Mouse (Mus musculus): ENCODE data around the gene Wwc1.

Gene Wwc1

DNA sequence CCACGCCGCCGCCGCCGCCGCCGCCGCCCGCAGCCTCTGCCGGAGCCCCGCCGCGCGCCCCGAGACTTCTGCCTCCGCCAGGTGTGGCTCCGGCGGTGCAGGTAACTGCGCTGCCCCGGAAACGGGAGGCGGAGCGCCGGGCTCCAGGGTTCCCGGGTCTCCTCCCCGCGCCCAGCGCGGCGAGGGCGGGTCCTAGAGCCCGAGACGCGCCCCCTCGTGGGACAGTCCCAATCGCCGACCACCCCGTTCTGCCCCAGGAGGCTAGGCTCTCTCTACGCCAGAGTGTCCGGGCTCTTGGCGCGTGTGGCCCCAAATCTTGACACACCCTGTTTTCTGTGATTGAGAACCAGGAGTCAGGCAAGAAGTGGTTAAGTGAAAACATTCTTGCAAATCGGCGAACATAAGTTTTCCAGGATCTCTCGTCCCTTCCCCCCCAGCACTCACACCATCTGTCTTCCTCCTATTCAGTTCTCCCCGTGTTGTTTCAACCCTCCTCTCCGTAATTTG, at the start of gene Wwc1:
Gene Wwc1 (minus strand): TSS at position 117 of the 507 bp plus-strand sequence.
- in situ Hi-C loops (cut with MboI, MseI), result loop anchor here (10.0 kb wide), 1 partner anchor 1476 kb away; no protein-coding TSS in a partner anchor

DNA sequence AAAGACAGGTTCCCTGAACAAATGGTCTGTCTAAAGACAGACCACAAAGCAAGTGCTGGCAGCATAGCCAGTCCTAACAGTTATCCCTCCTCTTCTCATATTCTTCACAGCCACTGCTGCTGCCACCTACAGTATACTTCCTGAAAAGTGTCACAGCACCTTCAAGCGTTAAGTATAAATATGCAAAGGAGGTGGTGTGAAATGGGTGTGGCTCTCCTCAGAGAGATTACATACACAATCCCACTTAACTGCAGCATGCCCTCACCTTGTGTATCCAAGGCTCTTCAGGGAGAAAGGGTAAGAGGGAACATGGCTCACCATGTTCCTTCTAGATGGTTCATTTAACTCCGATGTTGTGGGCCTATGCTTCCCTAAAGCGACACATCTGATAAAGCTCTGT, 39.7 kb upstream of the Wwc1 start:
- in situ Hi-C loops (cut with MboI, MseI), result no loop called here

DNA sequence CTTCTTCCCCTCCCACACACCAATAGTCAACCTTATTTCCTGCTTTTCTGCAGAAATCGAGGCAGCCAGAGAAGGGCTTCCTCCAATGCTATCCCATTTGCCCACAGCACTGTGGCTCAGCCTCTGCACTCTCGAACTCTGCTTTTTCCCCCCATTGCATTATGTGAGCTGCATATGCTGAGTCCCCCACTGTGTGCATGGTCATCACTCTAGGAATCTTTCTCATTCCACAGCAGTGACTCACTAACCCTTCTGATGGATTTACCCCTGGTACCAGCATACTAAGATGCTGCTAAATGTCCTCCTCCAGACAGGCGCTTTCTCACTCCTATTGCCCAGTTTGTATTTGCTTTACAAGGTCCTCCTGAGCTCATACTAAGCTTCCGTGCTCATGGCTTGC, 32.9 kb upstream of the Wwc1 start:
- in situ Hi-C loops (cut with MboI, MseI), result no loop called here

DNA sequence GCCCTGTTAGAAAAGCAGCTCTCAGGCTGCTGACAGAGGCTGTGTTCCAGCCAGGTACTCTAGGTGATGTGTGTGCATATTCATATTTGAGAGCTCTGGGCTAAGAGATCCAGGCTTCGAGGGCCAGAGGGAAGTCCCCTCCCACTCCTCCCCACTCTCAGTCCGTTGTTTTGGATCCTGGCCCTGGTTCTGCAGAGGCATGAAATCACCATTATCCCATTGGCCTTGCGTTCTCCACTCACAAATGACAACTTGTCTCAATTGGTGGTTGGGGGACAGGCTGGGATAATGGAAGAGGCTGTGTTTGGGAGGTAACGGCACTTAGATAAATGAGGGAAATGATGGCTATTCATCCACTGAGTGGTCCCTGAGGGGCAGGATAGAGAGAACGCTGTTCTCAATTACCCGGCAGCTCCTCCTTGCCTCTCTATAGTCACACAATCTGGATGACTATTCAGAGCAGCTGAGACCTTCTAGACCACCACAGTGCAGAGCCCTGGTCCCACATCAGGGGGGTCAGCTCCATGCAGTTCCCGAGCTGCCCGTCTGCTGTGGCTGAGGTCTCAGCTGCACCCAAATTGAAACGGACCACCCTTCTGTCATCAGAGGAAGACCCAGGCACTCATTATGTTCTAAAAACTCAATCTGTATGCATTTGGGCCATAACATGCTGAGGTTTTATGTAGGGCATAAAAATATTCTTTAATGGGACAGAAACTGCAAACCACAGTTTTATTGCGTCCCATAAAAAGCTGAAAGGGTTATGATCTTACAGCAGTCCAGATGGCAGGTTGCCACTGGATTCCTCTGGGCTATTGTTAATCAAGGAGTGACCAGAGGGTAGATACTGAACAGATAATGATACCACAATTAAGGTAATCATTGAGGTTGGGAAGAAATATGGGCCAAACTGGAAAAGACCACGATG, 29.2 kb upstream of the Wwc1 start:
- in situ Hi-C loops (cut with MboI, MseI), result no loop called here

DNA sequence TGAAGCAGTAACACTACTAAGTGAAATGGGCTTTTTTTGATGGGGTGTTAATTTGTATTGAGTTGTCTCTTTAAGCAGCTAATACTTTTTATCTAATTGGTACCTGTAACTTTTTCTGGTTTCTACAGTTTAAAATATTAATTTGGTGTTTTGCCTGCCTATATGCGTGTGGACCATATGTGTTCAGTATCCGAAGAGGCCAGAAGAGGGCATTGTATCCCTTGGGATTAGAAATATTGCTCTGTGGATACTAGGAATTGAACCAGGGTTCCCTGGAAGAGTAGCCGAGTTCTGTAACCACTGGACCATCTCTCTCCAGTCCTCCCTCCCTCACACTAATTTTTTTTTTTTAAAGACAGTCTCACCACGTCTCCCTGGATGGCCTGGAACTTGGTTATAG, 22.6 kb upstream of the Wwc1 start:
- in situ Hi-C loops (cut with MboI, MseI), result no loop called here

DNA sequence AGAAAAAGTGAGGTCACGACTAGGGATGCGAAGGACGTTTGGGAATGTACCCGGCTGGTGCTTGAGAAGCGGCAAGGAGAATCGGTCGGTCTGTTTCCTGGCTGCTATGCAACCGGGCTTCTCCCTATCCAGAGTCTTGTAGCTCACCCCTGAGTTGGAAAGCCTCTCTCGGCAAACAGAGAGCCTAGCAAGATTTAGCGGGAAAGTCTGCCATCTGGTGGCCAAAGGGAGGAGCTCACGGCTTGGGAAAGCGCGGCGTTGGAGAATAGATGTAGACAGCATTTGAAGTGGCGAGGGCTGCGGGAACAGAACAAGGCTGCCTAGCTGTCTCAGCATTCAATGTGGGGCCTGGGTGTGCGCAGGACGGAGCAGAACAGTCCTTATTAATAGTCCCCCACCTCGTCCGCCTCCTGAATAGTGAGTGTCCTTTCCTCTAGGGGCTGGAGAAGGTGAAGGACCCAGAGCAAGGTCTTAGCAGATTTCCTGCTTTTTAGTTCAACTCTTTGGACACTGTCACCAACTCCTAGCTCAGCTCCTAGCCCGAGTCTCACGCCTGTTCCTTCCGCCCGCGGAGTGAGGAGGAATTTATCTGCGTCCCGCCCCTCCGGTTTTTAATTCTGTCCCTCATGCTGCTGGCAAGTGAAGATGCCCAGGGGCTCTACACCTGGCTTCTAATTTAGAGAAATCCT, 21.1 kb upstream of the Wwc1 start:
- in situ Hi-C loops (cut with MboI, MseI), result no loop called here

DNA sequence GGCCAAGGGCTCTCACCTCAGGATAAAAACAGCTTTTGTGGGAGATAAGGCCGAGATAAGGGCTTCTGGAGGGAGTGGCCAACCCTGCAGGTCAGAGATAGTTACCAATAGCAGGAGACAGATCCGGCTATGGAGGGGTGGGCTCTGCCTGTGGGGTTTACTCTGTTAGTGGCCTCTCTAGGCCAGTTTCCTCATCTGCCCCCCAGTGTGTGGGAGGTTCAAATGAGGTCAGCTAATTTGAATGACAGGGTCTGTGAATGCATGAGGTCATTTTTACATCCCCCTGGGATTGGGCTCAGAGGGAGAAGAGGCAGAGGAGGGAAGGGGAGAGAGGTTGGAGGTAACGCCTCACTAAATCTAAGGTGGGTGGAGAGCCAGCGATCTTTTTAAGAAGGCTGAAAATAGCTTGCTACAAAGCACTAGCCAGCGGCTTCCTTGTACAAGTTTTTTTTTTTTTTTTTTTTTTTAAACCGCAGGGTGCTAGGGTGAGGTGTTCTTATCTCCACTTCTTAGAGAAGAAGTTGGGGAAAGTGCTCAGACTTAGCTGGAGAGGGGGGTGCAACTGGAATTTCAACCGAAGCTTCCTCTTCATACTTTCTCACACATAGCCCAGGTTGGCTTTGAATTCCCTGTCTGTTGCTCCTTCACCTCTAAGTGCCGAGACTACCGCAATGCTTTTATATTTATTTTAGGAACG, 20.4 kb upstream of the Wwc1 start:
- in situ Hi-C loops (cut with MboI, MseI), result no loop called here

DNA sequence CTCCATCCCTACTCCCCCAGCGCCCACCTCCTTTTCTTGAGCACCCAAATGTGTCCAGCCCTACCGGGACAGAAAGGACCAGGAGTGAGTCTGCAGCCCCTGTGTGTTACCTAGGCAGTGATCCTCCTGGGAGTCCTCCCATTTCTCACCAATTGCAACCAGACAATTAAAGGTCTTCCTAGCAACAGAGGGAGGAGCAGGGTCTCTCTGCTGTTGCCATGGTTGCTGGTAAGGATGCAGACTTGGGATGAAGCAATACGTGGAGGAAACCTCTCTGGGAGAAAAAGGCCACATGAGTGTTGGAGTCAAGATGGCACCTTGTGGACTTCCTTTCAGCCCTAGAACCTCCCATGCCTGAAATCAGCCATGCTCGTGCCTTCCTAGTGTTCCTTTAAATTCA, 19.7 kb upstream of the Wwc1 start:
- in situ Hi-C loops (cut with MboI, MseI), result no loop called here

DNA sequence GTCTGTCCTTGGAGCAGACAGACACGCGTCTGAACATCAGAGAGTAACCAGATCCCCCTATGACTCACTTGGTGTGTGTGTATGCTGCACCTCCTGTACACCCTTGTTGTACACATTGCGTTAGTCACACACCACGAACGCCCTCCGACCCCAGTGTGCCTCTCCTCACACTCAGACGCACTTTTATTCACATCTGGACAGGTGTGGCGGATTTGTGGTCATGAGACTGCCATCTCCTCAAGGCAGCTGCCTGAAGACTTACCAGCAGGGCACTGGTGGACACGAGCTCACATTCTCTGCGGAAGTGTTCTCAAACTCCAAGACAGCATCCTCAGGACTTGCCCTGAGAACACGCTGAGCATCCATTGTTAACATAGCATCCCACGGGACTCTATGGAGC, 17.7 kb upstream of the Wwc1 start:
- in situ Hi-C loops (cut with MboI, MseI), result loop anchor here (10.0 kb wide), 2 partner anchors 143 to 563 kb away; no protein-coding TSS in a partner anchor

DNA sequence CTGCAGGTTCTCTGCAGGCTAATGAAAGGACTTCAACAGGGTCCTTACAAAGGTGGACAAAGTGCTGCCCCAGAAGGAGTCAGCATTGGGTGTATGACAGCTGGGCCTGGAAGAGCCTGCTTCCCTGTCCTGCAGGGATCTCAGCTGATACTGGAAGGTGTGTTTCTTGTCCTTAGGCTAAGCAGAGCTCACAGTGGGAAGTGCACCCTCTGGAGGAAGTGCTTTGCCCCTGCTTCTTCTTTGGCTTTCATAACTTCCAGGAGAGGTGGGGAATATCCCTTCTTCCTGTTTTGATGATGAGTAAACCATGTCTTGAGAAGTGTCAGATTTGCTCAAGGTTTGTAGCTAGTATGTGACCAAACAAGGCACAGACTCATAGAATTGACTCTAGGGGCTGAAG, 15.0 kb upstream of the Wwc1 start:
- in situ Hi-C loops (cut with MboI, MseI), result loop anchor here (10.0 kb wide), 2 partner anchors 141 to 561 kb away; no protein-coding TSS in a partner anchor

DNA sequence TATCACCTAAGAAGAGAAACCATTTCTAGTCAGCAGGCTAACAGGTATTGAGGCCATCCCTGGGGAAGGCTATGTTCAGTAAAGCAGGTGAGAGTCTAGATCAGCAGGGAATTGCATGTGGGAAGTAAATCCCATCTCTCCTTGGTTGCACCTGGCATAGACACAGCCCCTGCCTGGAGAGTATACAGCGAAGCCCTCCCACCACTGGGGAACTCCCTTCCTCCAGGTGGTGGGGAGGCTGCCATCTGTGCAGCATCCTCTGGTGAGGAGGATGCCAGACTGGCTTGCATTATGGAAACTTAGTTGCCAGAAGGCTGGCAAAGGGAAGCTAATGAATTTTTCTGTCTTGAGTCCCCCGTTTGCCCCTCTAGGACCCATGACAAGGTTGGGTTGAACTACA, 11.5 kb upstream of the Wwc1 start:
- in situ Hi-C loops (cut with MboI, MseI), result loop anchor here (10.0 kb wide), 2 partner anchors 137 to 557 kb away; no protein-coding TSS in a partner anchor

DNA sequence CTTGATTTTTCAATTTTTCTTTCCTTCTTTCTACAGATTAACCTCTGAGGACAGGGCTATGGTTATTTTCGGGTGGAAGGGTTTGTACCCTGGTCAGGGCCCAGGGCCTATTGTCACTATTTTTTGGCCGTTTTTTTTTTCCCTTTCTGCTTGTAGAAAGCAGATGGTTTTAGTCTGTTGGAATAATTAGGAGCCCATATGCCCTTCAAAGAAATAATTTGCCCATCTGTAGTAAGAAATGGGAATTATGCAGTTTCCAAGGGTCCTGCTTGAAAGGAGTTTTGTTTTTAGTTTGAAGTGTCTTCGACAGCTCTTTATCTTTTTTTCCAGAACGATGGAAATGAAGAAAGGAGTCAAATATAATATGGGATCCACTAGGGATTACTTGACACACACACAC, 9.6 kb upstream of the Wwc1 start:
- in situ Hi-C loops (cut with MboI, MseI), result loop anchor here (10.0 kb wide), 3 partner anchors 135 to 1485 kb away; no protein-coding TSS in a partner anchor

DNA sequence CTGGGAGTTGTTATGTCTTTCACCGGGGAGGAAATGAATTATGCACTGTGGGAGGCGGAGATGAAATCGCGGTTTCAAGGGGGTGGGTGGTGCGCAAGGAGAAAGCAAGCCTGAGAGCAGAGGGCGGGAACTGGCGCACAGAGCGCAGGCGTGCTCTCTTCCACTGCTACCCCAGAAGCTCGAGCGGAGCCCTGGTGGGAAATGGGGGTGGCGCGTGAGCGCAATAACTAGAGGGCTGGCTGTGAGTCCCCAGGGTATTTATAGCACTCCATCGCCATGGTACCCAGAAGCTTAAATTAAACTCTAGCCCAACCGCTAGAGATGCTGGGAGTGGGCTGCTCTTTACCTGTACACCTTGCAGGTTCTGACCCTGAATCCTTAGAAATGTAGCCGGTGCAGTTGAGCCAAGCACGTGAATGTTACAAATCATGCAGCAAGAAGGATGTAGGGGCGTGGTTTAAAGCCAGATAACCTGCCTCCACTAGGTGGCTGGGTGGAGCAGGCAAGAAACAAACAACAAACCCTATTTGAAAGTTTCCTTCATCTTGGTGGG, 5.6 kb upstream of the Wwc1 start:
- in situ Hi-C loops (cut with MboI, MseI), result loop anchor here (10.0 kb wide), 1 partner anchor 1481 kb away; no protein-coding TSS in a partner anchor

DNA sequence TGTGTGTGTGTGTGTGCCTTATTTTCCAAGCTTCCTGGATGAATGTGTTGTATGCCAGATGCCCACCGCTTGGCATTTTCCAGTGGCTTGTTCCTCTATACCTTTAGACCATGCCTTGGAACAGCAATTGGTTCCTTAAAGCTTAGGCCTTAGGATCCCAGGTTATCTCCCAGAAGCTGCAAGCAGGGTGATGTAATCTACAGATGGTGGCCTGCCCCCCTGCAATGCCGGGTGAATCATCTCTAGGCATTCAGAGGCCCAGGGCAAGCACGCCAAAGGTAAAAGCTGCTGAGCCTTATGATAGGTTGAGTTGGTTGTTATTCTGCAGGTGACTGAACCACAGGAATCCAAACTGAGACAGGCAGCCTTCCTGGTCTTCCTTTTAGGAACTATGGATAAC, 2.4 kb upstream of the Wwc1 start:
- in situ Hi-C loops (cut with MboI, MseI), result loop anchor here (10.0 kb wide), 1 partner anchor 1478 kb away; no protein-coding TSS in a partner anchor

DNA sequence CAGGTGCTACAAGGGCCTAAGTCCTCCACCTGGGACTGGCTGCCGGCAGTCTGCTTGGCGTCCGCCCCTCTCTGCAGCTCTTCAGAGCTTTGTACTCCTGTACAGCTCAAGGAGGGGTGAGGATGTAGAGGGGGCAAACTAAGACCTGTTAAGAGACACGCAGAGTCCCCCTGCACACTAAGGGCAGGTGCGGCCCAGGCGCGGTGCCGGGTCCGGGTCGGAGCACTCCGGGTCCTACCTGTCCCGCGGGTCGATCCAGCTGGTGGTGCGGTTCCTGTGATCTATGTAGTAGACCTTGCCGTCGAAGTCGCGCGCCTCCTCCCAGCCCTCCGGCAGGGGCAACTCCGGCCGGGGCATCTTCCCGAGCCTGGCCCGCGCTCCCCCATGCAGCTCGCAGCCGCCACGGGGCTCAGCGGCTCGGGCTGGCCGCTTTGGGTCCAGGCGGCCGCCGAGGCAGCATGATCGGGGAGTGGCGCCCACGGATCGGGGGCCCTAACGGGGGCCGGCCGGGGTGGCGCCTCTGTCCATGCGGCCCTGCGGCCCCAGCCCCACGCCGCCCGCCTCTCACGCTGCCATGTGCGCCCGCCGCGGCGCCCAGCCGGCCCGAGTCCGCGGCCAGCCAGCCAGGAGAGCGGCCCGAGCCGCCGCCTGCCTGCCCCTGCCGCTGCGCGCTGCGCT, 455 bp downstream of the Wwc1 start:
- in situ Hi-C loops (cut with MboI, MseI), result loop anchor here (10.0 kb wide), 1 partner anchor 1475 kb away; no protein-coding TSS in a partner anchor

DNA sequence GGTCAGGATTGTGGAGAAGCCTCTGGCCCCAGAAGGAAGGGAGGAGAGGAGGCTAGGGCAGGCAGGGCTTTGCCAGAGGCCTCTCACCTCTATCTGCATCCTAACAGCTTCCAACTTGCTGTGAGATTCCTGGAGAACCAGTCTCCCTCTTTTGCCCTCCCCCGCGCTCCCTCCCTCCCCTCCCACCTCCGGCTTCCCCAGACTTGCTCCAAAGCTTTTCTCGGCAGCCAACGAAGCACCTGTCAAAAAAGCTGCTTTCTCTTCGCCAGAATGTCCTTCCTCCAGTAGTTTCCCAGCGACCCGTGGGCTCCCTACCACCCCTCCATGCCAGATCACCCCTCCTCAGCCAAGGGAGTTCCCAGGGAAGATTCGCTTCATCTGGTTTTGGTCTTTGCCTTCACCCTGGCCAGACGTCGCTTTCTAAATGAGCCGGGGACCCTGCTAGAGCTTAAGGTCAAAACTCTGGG, 1.0 kb downstream of the Wwc1 start:
- in situ Hi-C loops (cut with MboI, MseI), result no loop called here

DNA sequence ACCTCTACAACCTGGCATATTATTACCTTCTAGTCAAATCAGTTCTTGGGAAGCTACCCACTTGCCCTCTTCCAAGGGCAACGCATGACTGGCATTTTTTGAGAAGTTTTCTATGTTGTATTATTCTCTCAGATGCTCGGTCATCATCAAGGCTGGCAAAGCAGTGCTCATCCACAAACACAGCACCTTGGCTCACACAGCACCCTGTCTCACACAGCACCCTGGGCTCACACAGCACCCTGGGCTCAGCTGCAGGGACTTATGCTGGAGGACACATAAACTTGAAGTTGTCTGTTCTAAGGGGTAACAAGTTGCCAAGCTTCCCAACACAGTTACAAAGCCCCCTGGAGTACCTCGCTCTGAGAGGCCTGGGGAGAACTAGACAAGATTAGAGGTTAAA, 2.5 kb downstream of the Wwc1 start:
- in situ Hi-C loops (cut with MboI, MseI), result no loop called here

DNA sequence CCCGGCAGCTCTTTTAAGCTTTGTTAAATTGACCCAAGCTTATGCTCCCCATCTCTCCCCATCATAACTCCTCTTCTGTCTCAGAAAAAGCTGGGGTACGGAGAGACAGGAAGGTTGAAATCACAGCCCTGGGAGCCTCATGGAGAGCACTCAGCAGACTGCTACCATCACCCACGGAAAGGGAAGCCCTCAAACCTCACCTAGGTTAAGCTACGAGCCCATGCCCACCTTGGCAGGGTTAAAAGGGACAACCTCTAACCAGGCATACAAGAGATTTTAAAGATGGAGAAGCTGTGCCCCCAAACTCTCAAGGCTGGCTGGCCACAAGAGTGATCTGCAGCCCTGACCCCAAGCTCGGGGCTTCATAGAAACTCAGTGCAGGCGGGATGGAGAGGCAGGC, 3.2 kb downstream of the Wwc1 start:
- in situ Hi-C loops (cut with MboI, MseI), result no loop called here

DNA sequence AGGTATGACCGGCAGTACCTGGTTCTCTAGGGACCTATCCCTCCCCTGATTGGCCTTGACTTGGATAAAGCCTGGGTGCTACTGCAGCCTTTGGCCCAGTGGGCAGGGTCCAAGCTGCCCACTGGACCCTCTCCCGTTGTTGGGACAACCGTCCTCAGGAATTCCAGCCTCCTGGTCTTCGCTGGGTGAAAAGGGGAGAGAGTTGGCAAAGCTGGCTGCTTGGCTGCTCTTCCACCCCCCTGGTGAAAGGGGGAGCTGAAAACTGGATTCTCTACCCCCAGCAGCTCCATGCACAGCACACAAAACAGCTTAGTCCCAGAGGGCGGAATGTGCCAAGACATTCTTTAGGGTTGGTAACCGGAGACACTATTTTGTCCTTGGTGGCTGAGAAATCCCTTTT, 3.8 kb downstream of the Wwc1 start:
- in situ Hi-C loops (cut with MboI, MseI), result no loop called here

DNA sequence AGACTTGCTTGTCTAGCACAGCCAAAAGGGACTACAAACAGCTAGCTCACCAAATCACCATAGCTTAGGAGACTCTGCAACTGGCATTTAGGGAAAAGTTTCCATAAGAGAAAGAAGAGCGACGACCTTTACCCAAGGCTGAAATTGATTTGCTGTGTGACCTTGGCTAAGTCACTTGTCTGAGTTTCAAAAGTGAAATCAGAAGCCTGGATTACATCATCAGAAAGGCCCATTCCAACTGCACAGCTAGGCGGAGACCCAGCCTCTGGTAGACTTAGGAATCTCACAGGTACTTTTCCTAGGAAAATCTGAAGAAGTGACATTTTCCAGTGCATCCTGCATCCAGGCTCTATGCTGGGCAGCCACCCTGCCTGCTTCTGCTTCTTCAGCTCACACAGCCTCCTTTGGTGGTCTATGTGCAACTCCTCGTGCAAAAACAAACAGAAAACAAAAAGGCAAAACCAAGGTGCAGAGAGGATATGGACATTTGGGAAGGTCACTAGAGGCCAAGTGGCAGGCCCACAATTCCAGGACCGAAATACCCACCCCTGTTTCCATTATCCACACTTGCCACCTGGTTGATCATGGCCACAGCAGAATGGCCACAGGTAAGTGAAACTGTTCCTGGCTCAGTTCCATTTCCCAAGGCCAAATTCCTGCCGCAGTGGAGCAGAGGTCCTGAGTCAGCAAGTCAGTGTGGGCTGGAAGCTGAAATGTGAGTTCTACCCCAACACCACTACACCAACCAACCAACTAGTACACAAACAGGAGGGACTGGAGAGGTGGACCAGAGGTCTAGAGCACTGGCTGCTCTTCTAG, 5.5 kb downstream of the Wwc1 start:
- in situ Hi-C loops (cut with MboI, MseI), result no loop called here

Measured in T-helper 2 cell (primary cell).